Mouse (Mus musculus): ENCODE measurements around the gene Apobec2.

Gene Apobec2

DNA sequence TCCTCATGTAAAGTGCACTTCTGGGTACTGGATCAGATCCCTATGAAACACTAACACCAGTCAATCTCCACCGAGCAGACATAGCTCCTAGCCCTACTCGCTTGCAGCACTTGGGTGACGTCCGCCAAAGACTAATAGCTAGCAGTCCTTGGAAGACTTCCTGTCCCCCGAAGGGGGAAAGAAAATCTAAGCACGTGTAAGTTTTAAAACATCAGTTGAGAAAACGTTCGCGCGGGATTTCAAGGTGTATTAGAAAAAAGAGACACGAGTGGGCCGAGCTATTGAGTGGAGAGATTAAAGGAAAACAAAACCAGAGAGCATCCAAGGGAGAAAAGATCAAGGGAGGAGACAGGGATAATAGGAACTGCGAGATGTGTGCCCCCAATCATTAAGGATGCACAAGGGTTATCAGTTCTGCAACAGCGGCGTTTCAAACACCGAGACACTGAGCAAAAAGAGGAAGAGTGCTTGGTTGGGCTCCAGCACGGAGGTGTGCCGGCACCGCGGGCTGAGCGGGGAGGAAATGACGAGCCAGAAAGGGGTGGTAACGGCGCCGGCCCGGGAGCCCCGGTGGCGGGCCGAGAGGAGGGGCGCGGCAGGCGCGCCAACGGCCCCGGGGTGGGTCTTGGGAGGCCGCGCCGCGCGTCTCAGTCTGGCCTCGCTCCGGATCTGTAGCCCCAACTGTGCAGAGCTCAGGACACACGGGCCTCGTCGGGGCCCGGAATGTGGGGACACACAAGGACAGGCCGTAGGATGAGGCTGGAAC is 24.0 kb downstream of the Apobec2 start:
- DNase-seq (ENCODE audit: low spot score in 2 of 2), result peak; percentile 60 to 64

- no peak for DNase-seq (ENCODE audit: low spot score in 2 of 2)
Measured at GRCm38 (mm10) chr17:48407910-48408525, 24.7 kb downstream of the Apobec2 start.

DNA sequence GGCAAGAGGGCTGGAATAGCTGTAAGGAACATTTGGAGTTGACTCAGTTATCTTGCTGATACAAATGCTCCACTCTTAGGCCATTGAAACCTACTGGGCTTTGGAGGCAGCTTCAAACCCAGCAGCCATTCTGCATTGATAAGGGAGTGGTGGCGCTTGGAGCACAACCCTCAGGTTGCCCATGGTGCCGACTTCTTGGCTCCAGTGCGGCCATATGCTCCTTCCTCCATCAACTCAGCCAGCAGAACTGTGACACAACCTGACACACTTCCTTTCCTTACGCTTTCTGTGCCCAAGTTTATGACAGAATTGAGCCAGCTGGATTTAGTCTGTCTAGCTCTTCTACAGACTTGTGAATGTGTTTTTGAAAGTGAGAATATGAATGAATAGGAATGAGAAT is 25.6 kb downstream of the Apobec2 start:
- DNase-seq (ENCODE audit: low spot score in 2 of 2), result no peak

DNA sequence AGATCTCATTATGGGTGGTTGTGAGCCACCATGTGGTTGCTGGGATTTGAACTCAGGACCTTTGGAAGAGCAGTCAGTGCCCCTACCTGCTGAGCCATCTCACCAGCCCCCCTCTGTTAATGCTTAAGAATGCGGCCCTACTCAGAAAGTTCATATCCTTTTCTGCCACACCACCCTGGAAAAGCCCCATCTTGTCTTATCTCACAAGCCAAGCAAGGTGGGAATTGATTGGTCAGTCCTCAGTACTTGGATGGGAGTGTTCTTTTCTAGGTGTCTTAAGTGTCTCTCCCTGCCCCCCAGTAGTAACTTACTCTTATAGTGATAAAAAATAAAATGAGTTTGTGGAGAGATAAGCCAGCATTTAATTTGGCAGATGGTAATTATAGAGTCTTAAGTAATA is 28.0 kb downstream of the Apobec2 start:
- no peak for DNase-seq (ENCODE audit: low spot score in 2 of 2)

GRCm38 (mm10) chr17:48403848-48404247 is 28.9 kb downstream of the Apobec2 start:
- no peak for DNase-seq (ENCODE audit: low spot score in 2 of 2)

DNA sequence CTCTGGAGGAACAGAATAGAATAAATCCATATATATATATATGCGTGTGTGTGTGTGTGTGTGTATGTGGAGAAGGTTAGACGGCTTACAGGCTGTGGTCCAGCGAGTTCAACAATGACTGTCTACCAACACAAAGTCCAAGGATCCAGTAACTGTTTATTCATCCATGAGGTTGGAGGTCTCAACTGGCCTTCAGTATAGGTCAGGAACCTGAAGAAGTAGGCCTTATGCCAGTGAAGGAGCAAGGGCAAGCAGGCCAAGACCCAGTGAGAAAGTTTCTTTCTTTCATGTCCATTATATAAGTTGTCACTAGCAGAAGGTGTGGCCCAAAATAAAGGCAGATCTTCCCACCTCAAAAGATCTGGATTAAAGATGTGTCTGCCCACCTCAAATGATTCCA is 30.0 kb downstream of the Apobec2 start:
- DNase-seq (ENCODE audit: low spot score in 2 of 2), result no peak

GRCm38 (mm10) chr17:48401710-48402109 is 31.0 kb downstream of the Apobec2 start:
- DNase-seq (ENCODE audit: low spot score in 2 of 2), result no peak

DNA sequence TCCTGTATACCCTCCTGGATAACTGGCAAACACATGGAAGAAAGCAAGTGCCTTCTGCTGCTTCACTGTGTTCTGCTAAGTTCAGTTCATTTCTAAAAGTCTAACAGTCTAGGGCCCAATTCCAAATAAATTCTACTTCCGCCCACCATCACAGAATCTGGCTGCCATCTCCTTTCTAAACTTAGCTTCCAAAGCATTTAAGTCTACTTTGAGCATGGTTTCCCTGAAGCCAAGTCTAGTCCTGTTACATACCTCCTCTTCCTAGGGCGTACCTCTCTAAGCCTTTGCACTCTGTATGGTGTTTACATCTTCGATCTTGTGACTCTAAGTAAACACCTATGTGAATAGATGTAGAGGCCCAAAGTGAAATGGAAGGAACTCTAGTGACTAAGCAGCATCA is 40.1 kb downstream of the Apobec2 start:
- DNase-seq (ENCODE audit: low spot score in 2 of 2), result peak; percentile 43 to 71

DNA sequence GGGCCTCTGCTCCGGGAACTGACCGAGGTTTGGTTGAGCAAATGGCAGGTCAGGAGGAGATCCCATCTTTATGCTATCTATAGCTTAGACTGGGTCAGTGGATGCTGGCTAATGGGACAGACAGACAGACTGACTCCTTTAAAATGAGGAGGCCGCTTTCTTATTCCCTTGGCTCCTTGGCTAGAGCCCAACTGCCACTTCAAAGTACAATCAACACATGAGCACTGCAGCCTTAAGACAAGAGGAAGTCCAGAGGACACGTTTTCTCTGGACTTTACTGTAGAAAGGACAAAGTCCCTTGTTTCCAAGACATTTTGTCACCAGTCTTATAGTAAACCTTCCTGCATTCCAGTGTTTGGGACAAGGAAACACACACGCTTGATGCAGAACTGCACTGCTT is 41.3 kb downstream of the Apobec2 start:
- no peak for DNase-seq (ENCODE audit: low spot score in 2 of 2)

DNA sequence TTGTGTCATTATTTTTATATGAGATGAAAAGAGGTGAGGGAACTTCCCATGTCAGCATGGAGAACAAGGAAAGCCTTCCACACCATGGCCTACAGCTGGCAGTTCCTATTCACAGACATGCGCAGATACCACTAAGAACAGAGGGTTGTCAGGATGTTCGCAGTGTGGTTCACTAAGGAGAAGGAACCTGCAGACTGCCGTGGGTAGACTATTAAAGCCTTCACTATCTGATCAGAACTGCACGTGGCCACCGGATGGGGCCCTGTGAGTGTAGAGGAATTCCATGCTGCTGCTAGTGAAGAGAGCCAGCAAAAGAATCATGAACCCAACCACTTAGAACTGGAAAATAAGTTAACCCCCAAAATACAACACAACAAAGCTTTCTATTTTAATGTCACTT is 43.3 kb downstream of the Apobec2 start:
- no peak for DNase-seq (ENCODE audit: low spot score in 2 of 2)

DNA sequence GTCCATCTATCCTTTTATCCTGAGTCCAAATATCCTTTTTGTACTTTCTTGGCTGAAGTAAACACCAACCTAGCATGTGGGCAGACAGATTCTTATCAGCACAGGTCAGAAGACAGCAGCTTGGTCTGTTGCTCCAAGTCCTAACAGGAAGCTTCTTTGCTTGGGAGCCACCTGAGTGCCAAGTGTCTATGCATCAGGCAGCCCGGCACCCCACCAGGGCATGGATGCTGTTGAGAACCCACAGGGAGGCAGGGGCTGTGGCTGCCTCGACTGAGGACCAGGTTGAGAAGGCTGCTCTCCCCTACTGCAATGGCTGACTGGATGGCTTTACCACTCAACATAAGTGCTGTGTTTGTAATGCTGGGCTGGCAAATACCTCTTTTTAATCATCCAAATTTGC is 44.1 kb downstream of the Apobec2 start:
- no peak for DNase-seq (ENCODE audit: low spot score in 2 of 2)

DNA sequence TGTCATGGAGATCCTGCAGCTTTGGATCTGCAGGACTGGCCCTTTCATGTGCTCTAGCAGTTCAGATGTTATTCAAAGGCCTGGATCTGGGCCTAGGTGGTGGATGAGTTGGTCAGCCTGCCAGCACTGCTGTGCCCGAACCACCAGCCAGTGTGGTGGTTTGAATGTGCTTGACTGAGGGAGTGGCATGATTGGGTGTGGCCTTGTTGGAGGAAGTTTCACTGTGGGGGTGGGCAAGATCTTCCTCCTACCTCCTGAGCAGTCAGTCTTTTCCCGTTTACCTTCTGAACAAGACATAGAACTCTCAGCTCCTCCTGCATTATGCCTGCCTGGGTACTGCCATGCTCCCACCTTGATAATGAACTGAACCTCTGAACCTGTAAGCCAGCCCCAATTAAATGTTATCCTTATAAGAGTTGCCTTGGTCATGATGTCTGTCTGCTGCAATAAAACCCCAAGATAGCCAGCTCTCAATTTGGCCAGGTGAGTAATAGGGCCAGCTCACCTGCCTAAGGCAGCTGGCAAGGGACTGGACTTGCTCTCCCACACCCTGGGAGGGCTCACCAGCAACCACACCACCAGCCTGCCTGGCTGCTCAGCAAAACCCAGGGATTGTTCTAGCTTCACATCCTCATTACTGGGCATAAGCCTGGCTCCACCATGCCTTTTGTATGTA is 46.8 kb downstream of the Apobec2 start:
- no peak for DNase-seq (ENCODE audit: low spot score in 2 of 2)

- no peak for DNase-seq (ENCODE audit: low spot score in 2 of 2)
Measured at GRCm38 (mm10) chr17:48379050-48379449, 53.7 kb downstream of the Apobec2 start.

DNA sequence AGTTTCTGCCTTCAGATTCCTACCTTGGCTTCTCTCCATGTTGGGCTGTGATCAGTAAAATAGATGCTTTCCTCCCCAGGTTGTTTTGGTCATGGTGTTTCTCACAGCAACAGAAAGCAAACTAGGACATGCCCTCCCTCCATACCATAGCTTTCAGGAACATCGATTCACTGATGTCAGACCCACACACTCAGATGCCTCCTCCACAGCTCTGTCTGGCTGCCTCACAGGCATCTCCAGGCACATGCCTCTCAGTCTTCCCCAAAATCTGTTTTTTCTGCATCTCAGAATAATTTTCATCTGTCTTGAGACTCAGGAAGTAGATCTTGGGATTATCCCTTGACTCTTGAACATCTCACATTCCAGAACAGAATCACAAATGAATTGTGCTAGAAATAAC is 56.6 kb downstream of the Apobec2 start:
- peak; percentile 20 to 24 for DNase-seq (ENCODE audit: low spot score in 2 of 2)

- peak; percentile 50 to 57 for DNase-seq (ENCODE audit: low spot score in 2 of 2)
Measured at GRCm38 (mm10) chr17:48372987-48373386, 59.7 kb downstream of the Apobec2 start.

GRCm38 (mm10) chr17:48371621-48372020 is 61.1 kb downstream of the Apobec2 start:
- DNase-seq (ENCODE audit: low spot score in 2 of 2), result no peak
